8 mouse cellular contexts compared by ENCODE assay signal in the genomic region with DNA sequence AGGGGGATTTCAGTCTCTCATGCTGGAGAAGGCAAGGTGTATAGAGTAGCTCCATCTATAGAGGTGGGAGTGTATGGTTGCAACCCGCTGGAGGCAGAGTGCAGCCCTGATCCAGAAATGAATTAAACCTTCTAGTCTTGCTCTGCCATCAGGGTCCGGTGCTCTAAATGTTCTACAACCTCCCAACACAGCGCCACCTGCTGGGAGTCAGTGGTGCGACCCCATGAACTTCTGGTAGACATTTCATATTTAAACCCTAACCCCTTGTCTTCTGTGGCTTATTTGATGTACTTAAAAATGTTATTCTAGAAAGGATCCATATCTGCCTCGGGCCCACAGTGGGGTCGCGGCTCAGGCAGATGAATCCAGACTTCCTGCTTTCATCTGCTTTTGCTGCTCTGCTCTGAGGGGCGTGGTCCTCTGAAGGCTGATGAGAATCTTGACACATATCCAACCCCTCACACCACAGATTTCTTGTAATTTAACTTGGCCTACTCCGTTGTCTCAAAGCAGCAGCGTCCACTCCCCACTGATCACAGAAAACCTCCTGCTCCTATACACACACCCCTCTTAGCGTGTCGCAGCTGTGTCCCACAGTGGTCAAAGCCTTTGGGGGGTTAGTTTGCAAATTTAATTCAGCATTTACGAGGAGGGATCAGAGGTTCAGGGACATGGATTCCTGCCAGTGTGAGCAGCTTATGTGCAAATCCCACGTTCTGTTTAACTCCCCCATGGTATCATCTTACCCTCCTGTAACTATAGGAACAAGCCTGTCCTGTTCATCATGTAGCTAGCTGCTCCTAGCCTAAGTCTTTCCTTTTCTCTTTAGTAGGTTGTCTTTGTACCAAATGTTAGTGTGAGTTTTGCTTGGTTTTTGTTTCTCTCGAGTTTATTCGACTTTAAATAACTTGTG. TPM values are rescaled to one million over a fixed set of nuclear protein-coding genes. Genes with fewer than 3 reads are reported as not detected.
A peak's percentile ranks its signal among the peaks of the same experiment; 100 is the strongest.
DNase-seq lines count a peak whose midpoint lies in the region; ATAC-seq and TF ChIP-seq lines count a peak whose summit lies in the region.

No protein-coding gene starts in this region.

- TF ChIP-seq EP300 in ES-Bruce4 (IDR thresholded peaks at IDR 0.05; ENCODE audit: insufficient read depth, low read depth, low read length): no peak
- TF ChIP-seq EP300 in liver, postnatal 0 days (IDR thresholded peaks at IDR 0.05; ENCODE audit: low read depth): no peak

- intact Hi-C loops in left cerebral cortex, postnatal 36 days (cut with DNase I): no loop called here

- H3K27ac ChIP-seq in ES-Bruce4 (ENCODE audit: insufficient read depth, low read length): no peak overlapping the region
- H3K27ac ChIP-seq in liver, postnatal 0 days (ENCODE audit: low read depth): no peak overlapping the region
- H3K27ac ChIP-seq in midbrain, embryonic 15.5 days: no peak overlapping the region

- H3K4me1 ChIP-seq in ES-Bruce4 (ENCODE audit: control insufficient read depth, insufficient read depth, low read length): no peaks in the 10 kb centered on the region
- H3K4me1 ChIP-seq in liver, postnatal 0 days (ENCODE audit: insufficient read depth): peaks cover 12% of the 10 kb centered on the region
- H3K4me1 ChIP-seq in midbrain, embryonic 15.5 days: 0 out of 2 replicates have a peak, but pooled peaks cover 2% of the 10 kb centered on the region

- peak; percentile 39 for DNase-seq in heart, postnatal 4 days
- DNase-seq in heart, adult 9 months (ENCODE audit: low spot score in 2 of 2): no peak
- DNase-seq in adrenal gland, postnatal 36 days: peak; percentile 41 to 52
- DNase-seq in liver, postnatal 0 days: peak; percentile 44
- peak; percentile 79 for DNase-seq in testis, postnatal 10 days (ENCODE audit: low spot score)
- DNase-seq in left cerebral cortex, postnatal 36 days (ENCODE audit: low spot score in 2 of 2): no peak

- H3K36me3 ChIP-seq in ES-Bruce4 (ENCODE audit: control insufficient read depth, insufficient read depth, low read length, poor library complexity, severe bottlenecking): no peaks in the 10 kb centered on the region
- H3K36me3 ChIP-seq in liver, postnatal 0 days (replicated peaks; ENCODE audit: insufficient read depth, low read length): no peaks in the 10 kb centered on the region
- H3K36me3 ChIP-seq in midbrain, embryonic 15.5 days (replicated peaks): no peaks in the 10 kb centered on the region

- no peak overlapping the region for H3K4me2 ChIP-seq in liver, postnatal 0 days (ENCODE audit: low read depth, low read length)
- H3K4me2 ChIP-seq in midbrain, embryonic 15.5 days: no peak overlapping the region

- TF ChIP-seq CTCF in ES-Bruce4 (IDR thresholded peaks at IDR 0.05; ENCODE audit: low read depth, low read length): peak; percentile 77
- peak; percentile 63 for TF ChIP-seq CTCF in liver, postnatal 0 days (IDR thresholded peaks at IDR 0.05; ENCODE audit: low read depth)

- no peak overlapping the region for H3K9ac ChIP-seq in ES-Bruce4 (ENCODE audit: low read depth, poor library complexity, severe bottlenecking)
- H3K9ac ChIP-seq in liver, postnatal 0 days (replicated peaks): no peak overlapping the region
- no peak overlapping the region for H3K9ac ChIP-seq in midbrain, embryonic 15.5 days

- H3K4me3 ChIP-seq in ES-Bruce4 (ENCODE audit: low read depth, low read length): no peak overlapping the region
- no peak overlapping the region for H3K4me3 ChIP-seq in liver, postnatal 0 days (ENCODE audit: low read depth, low read length)
- H3K4me3 ChIP-seq in midbrain, embryonic 15.5 days: no peak overlapping the region

- no peaks in the 10 kb centered on the region for H3K9me3 ChIP-seq in ES-Bruce4 (replicated peaks; ENCODE audit: control insufficient read depth, insufficient read depth, low read length, poor library complexity, severe bottlenecking)
- no peaks in the 10 kb centered on the region for H3K9me3 ChIP-seq in liver, postnatal 0 days (ENCODE audit: low read length)
- H3K9me3 ChIP-seq in midbrain, embryonic 15.5 days: no peaks in the 10 kb centered on the region

- H3K27me3 ChIP-seq in ES-Bruce4 (ENCODE audit: control insufficient read depth, insufficient read depth, low read length, poor library complexity, severe bottlenecking): no peaks in the 10 kb centered on the region
- H3K27me3 ChIP-seq in liver, postnatal 0 days (ENCODE audit: insufficient read depth, low read length): no peaks in the 10 kb centered on the region
- no peaks in the 10 kb centered on the region for H3K27me3 ChIP-seq in midbrain, embryonic 15.5 days (replicated peaks)

- ATAC-seq in liver, postnatal 0 days: no peak
- no peak for ATAC-seq in midbrain, embryonic 15.5 days (replicated peaks)

- WGBS in liver, postnatal 0 days (ENCODE audit: insufficient replicate concordance): 66% methylated on average over 16 of the region's 16 CpGs
- 61% methylated on average over 16 of the region's 16 CpGs for WGBS in midbrain, embryonic 15.5 days

- TF ChIP-seq POLR2A in ES-Bruce4 (IDR thresholded peaks at IDR 0.05; ENCODE audit: insufficient read depth, low read length): no peak

RNA-seq across cellular contexts. Expression of gene Nlrp3, which starts 3.9 kb away (rescaled TPM):
- under 1 TPM; 0.18 to 0.31 TPM for total RNA-seq in heart, postnatal 4 days (2021)
- 0.17 TPM in 1 of 2 replicates, not detected in the other for polyA plus RNA-seq in ES-Bruce4 (2011; ENCODE audit: insufficient read depth, insufficient read length, low read depth, missing spikeins)
- 1 to 10 TPM in 1 of 2 experiments, under 1 TPM in 1; 0.63 to 1.1 TPM for total RNA-seq in adrenal gland, postnatal 36 days (2021)
- 0.80 and 0.91 TPM in 2 replicates for polyA plus RNA-seq in liver, postnatal 0 days (2015; fragmentation: Nextera tagmentation; extraction: Ambion mirVana)
- 0.18 TPM in 1 of 2 replicates, not detected in the other for polyA plus RNA-seq in midbrain, embryonic 15.5 days (2015; fragmentation: Nextera tagmentation; extraction: Ambion mirVana)
- total RNA-seq in left cerebral cortex, postnatal 36 days (2021): under 1 TPM; 0.77 to 0.89 TPM

RNA-seq across cellular contexts. Expression of gene Zkscan17, which starts 10.9 kb away (rescaled TPM):
- 10 to 100 TPM; 25.1 to 25.4 TPM for total RNA-seq in heart, postnatal 4 days (2021)
- polyA plus RNA-seq in ES-Bruce4 (2011; ENCODE audit: insufficient read depth, insufficient read length, low read depth, missing spikeins): 52.5 and 56.8 TPM in 2 replicates
- 10 to 100 TPM; 17.5 to 24.9 TPM for total RNA-seq in adrenal gland, postnatal 36 days (2021)
- polyA plus RNA-seq in liver, postnatal 0 days (2015; fragmentation: Nextera tagmentation; extraction: Ambion mirVana): 5.2 and 5.4 TPM in 2 replicates
- 15.0 and 16.3 TPM in 2 replicates for polyA plus RNA-seq in midbrain, embryonic 15.5 days (2015; fragmentation: Nextera tagmentation; extraction: Ambion mirVana)
- 1 to 10 TPM; 8.8 to 9.9 TPM for total RNA-seq in left cerebral cortex, postnatal 36 days (2021)

RNA-seq across cellular contexts. Expression of gene Olfr222, which starts 38.6 kb away (rescaled TPM):
- not detected for total RNA-seq in heart, postnatal 4 days (2021)
- polyA plus RNA-seq in ES-Bruce4 (2011; ENCODE audit: insufficient read depth, insufficient read length, low read depth, missing spikeins): not detected in 2 replicates
- total RNA-seq in adrenal gland, postnatal 36 days (2021): not detected
- polyA plus RNA-seq in liver, postnatal 0 days (2015; fragmentation: Nextera tagmentation; extraction: Ambion mirVana): not detected in 2 replicates
- polyA plus RNA-seq in midbrain, embryonic 15.5 days (2015; fragmentation: Nextera tagmentation; extraction: Ambion mirVana): not detected in 2 replicates
- total RNA-seq in left cerebral cortex, postnatal 36 days (2021): not detected

RNA-seq across cellular contexts. Expression of gene Olfr223, which starts 55.6 kb away (rescaled TPM):
- total RNA-seq in heart, postnatal 4 days (2021): not detected
- polyA plus RNA-seq in ES-Bruce4 (2011; ENCODE audit: insufficient read depth, insufficient read length, low read depth, missing spikeins): not detected in 2 replicates
- not detected for total RNA-seq in adrenal gland, postnatal 36 days (2021)
- not detected in 2 replicates for polyA plus RNA-seq in liver, postnatal 0 days (2015; fragmentation: Nextera tagmentation; extraction: Ambion mirVana)
- not detected in 2 replicates for polyA plus RNA-seq in midbrain, embryonic 15.5 days (2015; fragmentation: Nextera tagmentation; extraction: Ambion mirVana)
- not detected for total RNA-seq in left cerebral cortex, postnatal 36 days (2021)

Comparison
In these comparisons a context has a peak if more than half of its experiments do, and no peak if none do; other contexts are left out.
1. DNase-seq: peak in heart, postnatal 4 days (single experiment), adrenal gland, postnatal 36 days (2 of 2), liver, postnatal 0 days (single experiment) and testis, postnatal 10 days (single experiment); none in heart, adult 9 months (0 of 2) and left cerebral cortex, postnatal 36 days (0 of 2).